ENCODE assay signal across 8 mouse cellular contexts in genomic region chr9:87419376-87419775, GRCm38 (mm10).
DNase-seq lines count a peak whose midpoint lies in the region; ATAC-seq and TF ChIP-seq lines count a peak whose summit lies in the region.

No protein-coding gene starts in this region.

- no peak overlapping the region for H3K9ac ChIP-seq in neural tube, embryonic 13.5 days

- no peaks in the 10 kb centered on the region for H3K79me2 ChIP-seq in C2C12 (ENCODE audit: control insufficient read depth, insufficient read depth)

- H3K9me3 ChIP-seq in neural tube, embryonic 13.5 days: no peaks in the 10 kb centered on the region

- no peaks in the 10 kb centered on the region for H3K36me3 ChIP-seq in C2C12 (ENCODE audit: control insufficient read depth, insufficient read depth)
- H3K36me3 ChIP-seq in neural tube, embryonic 13.5 days: no peaks in the 10 kb centered on the region

- no peak overlapping the region for H3K27ac ChIP-seq in neural tube, embryonic 13.5 days (replicated peaks)

- 20% methylated on average over 12 of the region's 12 CpGs for WGBS in neural tube, embryonic 13.5 days

- H3K4me3 ChIP-seq in C2C12 (ENCODE audit: insufficient read depth, poor library complexity, severe bottlenecking): no peak overlapping the region
- H3K4me3 ChIP-seq in neural tube, embryonic 13.5 days: no peak overlapping the region

- intact Hi-C loops in heart, postnatal 14 days (cut with DNase I): loop anchor here (2.0 kb wide), 1 partner anchor 803 kb away; no protein-coding TSS in a partner anchor

- TF ChIP-seq CTCF in C2C12 (IDR thresholded peaks at IDR 0.05; ENCODE audit: control insufficient read depth, insufficient read depth, insufficient read length): peak; percentile 59

- no peak overlapping the region for H3K4me2 ChIP-seq in neural tube, embryonic 13.5 days

- H3ac ChIP-seq in C2C12 (ENCODE audit: control insufficient read depth, insufficient read length, low read depth): no peak overlapping the region

- no peaks in the 10 kb centered on the region for H3K79me3 ChIP-seq in C2C12 (ENCODE audit: low read depth)

- peak; percentile 15 to 28 for DNase-seq in cerebellum, adult 18-20 months
- no peak for DNase-seq in cerebellum, adult 11-12 months
- peak; percentile 78 for DNase-seq in embryo, embryonic 10 days (ENCODE audit: low spot score)
- DNase-seq in heart, postnatal 14 days: peak; percentile 54 to 71
- peak; percentile 13 to 46 for DNase-seq in left cerebral cortex, adult 8-10 months (ENCODE audit: low spot score in 2 of 2)

- ATAC-seq in neural tube, embryonic 13.5 days (ENCODE audit: low read depth): 0 out of 2 replicates have a peak, but pooled peaks have one; percentile 32
- ATAC-seq in granulocyte monocyte progenitor cell, adult 5-6 weeks (replicated peaks; ENCODE audit: poor library complexity, severe bottlenecking): no peak

- no peaks in the 10 kb centered on the region for H3K27me3 ChIP-seq in C2C12 (ENCODE audit: control insufficient read depth, insufficient read depth, insufficient read length)
- peaks cover 6% of the 10 kb centered on the region; the same call in 1 of the 2 replicates for H3K27me3 ChIP-seq in neural tube, embryonic 13.5 days

- no peaks in the 10 kb centered on the region for H3K4me1 ChIP-seq in neural tube, embryonic 13.5 days (replicated peaks)

TF ChIP-seq in C2C12, 6 proteins besides CTCF, POLR2A, EP300 and RAD21:
- no peak for TF ChIP-seq MYOD1 (IDR thresholded peaks at IDR 0.05; ENCODE audit: control insufficient read depth, insufficient read length, low read depth)
